Mouse (Mus musculus) bone marrow macrophage, adult 2 months (primary cell): ENCODE data around the gene Ncapd3. TPM values are rescaled to one million over a fixed set of nuclear protein-coding genes. Genes with fewer than 3 reads are reported as not detected.

Experiments
- H3K27ac ChIP-seq: 2 replicates; pipeline ENCODE4 v1.5.1; 2012; ENCODE audit warnings: low read depth, low read length; ENCODE audit not compliant: insufficient read depth
- H3K4me1 ChIP-seq: 2 replicates; pipeline ENCODE4 v1.6.1; 2012; ENCODE audit warnings: low read length; ENCODE audit not compliant: control insufficient read depth, insufficient read depth
- H3K4me3 ChIP-seq: 2 replicates; pipeline ENCODE4 v1.5.1; 2012; ENCODE audit warnings: mild to moderate bottlenecking, low read length, moderate library complexity; ENCODE audit not compliant: insufficient read depth
- CTCF ChIP-seq: IDR thresholded peaks from 2 replicates; pipeline ENCODE4 v1.5.1; 2012; ENCODE audit warnings: low read depth, mild to moderate bottlenecking, low read length, moderate library complexity
- POLR2A ChIP-seq: IDR thresholded peaks from 2 replicates; pipeline ENCODE4 v1.6.1; 2012; ENCODE audit warnings: mild to moderate bottlenecking, low read depth, low read length, borderline replicate concordance
- polyA plus RNA-seq: library from polyadenylated mRNA; stranded (reverse); fragments of >200 nt; gene quantifications from 2 replicates; pipeline ENCODE4 v1.2.4, GENCODE M21; 2012; ENCODE audit not compliant: missing spikeins, insufficient read depth, insufficient read length

Gene Ncapd3
- polyA plus RNA-seq, 1 experiment: 26.1 TPM

- no peak overlapping the region for H3K27ac ChIP-seq
- no peak overlapping the region for H3K4me3 ChIP-seq
- H3K4me1 ChIP-seq: no peaks in the 10 kb centered on the region
- TF ChIP-seq POLR2A: no peak
- no peak for TF ChIP-seq CTCF
These were observed 105.4 kb downstream of the Ncapd3 start for GRCm38 (mm10) chr9:27135372-27135771.

DNA sequence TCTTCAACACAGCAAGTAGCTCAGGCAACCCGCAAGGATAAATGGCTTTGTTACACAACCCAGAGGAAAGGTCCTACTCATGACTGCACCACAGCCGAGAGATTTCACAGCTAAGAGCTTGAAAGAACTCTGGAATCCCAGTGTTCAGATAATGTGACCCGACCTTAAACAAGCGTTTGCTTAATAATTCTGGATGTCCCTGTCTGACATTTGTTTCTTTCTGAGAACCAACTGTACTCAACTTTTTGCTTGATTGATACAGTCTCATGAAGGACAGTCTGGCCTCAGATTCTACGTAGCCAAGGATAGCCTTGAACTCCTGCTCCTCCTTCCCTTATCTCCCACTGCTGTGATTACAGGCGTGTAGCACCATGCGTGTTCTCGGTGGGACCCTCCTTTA lies 106.7 kb downstream of the Ncapd3 start:
- H3K4me1 ChIP-seq: no peaks in the 10 kb centered on the region
- H3K27ac ChIP-seq: no peak overlapping the region
- TF ChIP-seq POLR2A (no peak), CTCF (no peak)
- no peak overlapping the region for H3K4me3 ChIP-seq

DNA sequence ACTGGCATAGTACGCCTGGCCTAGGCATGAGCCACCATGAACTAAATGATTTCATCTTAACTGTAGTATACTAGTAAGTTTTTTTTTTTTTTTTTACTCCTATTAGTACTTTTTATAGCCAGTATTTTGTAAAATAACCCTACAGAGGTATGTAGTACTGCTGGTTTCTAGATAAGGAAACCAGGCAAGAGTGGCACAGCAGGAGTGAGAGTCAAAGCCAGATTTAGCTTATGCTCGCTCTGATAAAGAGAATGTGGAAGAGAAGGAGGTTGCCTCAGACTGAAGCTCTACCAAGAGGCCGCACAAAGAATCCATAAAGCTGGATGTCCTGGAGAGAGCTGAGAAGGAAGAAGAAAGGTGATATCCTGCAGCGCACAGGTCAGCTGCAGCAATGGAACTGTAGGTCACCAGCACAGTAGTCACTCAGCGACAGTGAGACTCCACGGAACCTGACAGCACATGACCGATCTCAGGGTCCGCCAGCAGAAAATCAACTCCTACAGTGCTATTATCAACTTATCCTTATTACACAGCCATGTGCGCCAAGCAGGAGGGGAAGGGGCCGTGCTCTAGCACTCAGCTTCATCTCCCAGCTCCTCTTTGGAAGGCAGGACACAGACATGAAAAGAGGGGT lies 110.6 kb downstream of the Ncapd3 start:
- Histone ChIP-seq H3K4me3 (no peak overlapping the region), H3K4me1 (no peaks in the 10 kb centered on the region), H3K27ac (no peak overlapping the region)
- no peak for TF ChIP-seq POLR2A

GRCm38 (mm10) chr9:27144271-27144840 lies 114.4 kb downstream of the Ncapd3 start:
- Histone ChIP-seq H3K4me1 (no peaks in the 10 kb centered on the region), H3K27ac (no peak overlapping the region), H3K4me3 (no peak overlapping the region)
- no peak for TF ChIP-seq CTCF
- no peak for TF ChIP-seq POLR2A

Other genes with a start within 250 kb of the Ncapd3 start
- not detected in 2 replicates for gene Glb1l2, start 223.7 kb upstream of the Ncapd3 start, polyA plus RNA-seq
- gene Glb1l3, start 169.3 kb upstream of the Ncapd3 start, polyA plus RNA-seq: not detected in 2 replicates
- gene Gm1110, start 107.1 kb upstream of the Ncapd3 start, polyA plus RNA-seq: not detected in 2 replicates
- 30.8 and 32.7 TPM in 2 replicates for gene Acad8, start 30.6 kb upstream of the Ncapd3 start, polyA plus RNA-seq
- 34.3 and 37.4 TPM in 2 replicates for gene Thyn1, start 30.5 kb upstream of the Ncapd3 start, polyA plus RNA-seq
- 32.6 and 35.8 TPM in 2 replicates for gene Vps26b, start 110 bp upstream of the Ncapd3 start, polyA plus RNA-seq
- gene Jam3, start 125.2 kb downstream of the Ncapd3 start, polyA plus RNA-seq: not detected in 2 replicates